Mouse (Mus musculus) embryonic stem cell, embryonic (primary cell): Measurements from ENCODE around the gene Atp2a2.

Source experiments
- CTCF ChIA-PET, 4 experiments: fragments of 300-600 bp in 2 of 4; fragments of 350-600 bp in 2 of 4; sonication (Branson Sonifier 250); formaldehyde crosslinking; loops; one replicate each; lab custom pipeline; 2022; ENCODE audit warnings: inconsistent platforms in 2 of 4; lab: Charles Lee
- POLR2A ChIA-PET, 4 experiments: fragments of 300-600 bp in 2 of 4; fragments of 350-600 bp in 2 of 4; sonication (Branson Sonifier 250); formaldehyde crosslinking; loops; one replicate each; lab custom pipeline; 2022; ENCODE audit warnings: antibody characterized with exemption in 4 of 4, inconsistent platforms in 1 of 4; lab: Charles Lee

Atp2a2 gene

GRCm38 (mm10) chr5:122525238-122525931 is 23.4 kb upstream of the Atp2a2 start:
- CTCF ChIA-PET: interaction anchor here in 3 of 4 experiments (0.6 to 1.2 kb wide), 5 partner anchors 9 to 445 kb away, joined by 3 read pairs; no protein-coding TSS in a partner anchor
- POLR2A ChIA-PET: interaction anchor here (0.7 to 3.6 kb wide), 18 partner anchors 8 to 208 kb away, joined by 3 to 19 read pairs (median 4); partner anchors contain the start of gene Atp2a2 (in 2 of the 4)

- ChIA-PET POLR2A (interaction anchor here (0.5 to 3.6 kb wide), 15 partner anchors 7 to 831 kb away, joined by 3 to 19 read pairs (median 4); partner anchors contain the start of gene Atp2a2 (in 2 of the 4)), CTCF (interaction anchor here in 2 of 4 experiments (0.6 to 1.2 kb wide), 4 partner anchors 9 to 26 kb away, joined by 3 read pairs; no protein-coding TSS in a partner anchor)
These were observed 22.8 kb upstream of the Atp2a2 start for GRCm38 (mm10) chr5:122524854-122525237.

- ChIA-PET POLR2A (interaction anchor here in 3 of 4 experiments (0.5 to 3.5 kb wide), 8 partner anchors 13 to 831 kb away, joined by 3 to 11 read pairs (median 5); no protein-coding TSS in a partner anchor), CTCF (interaction anchor here in 1 of 4 experiments (0.6 kb wide), 1 partner anchor 12 kb away, joined by 3 read pairs; no protein-coding TSS in a partner anchor)
These were observed 22.2 kb upstream of the Atp2a2 start for GRCm38 (mm10) chr5:122524244-122524643.

DNA sequence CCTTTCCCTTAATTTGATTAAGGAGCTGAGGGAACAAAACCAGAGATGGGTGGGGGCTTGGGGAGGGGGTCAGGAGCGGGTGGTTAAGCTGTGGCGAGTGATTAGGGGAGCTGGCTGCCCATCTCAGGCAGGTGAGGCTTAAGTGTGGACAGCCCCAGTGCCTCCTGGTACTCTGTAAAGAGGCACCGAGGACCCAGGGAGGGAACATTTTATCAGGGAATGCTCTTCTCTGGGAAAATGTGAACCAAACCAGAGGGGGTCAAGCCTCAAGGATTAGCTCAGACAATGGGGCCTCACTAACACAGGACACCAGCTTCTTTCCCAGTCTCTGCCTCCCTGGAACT is 19.1 kb upstream of the Atp2a2 start:
- POLR2A ChIA-PET: interaction anchor here in 1 of 4 experiments (0.6 to 1.5 kb wide), 4 partner anchors 11 to 396 kb away, joined by 3 to 4 read pairs (median 4); no protein-coding TSS in a partner anchor
- CTCF ChIA-PET: no interaction called here

- POLR2A ChIA-PET: interaction anchor here in 1 of 4 experiments (0.6 to 1.5 kb wide), 5 partner anchors 11 to 397 kb away, joined by 3 to 4 read pairs (median 3); no protein-coding TSS in a partner anchor
These were observed 18.5 kb upstream of the Atp2a2 start for GRCm38 (mm10) chr5:122520254-122521129.

GRCm38 (mm10) chr5:122519043-122519660 is 17.1 kb upstream of the Atp2a2 start:
- ChIA-PET POLR2A (interaction anchor here in 3 of 4 experiments (0.5 to 3.5 kb wide), 4 partner anchors 7 to 244 kb away, joined by 3 to 19 read pairs (median 5); no protein-coding TSS in a partner anchor), CTCF (interaction anchor here in 1 of 4 experiments (0.9 kb wide), 1 partner anchor 307 kb away, joined by 3 read pairs; no protein-coding TSS in a partner anchor)

More at GRCm38 (mm10) chr5:122520254-122521129, 18.5 kb upstream of the Atp2a2 start:
- CTCF ChIA-PET: interaction anchor here in 1 of 4 experiments (0.7 kb wide), 1 partner anchor 337 kb away, joined by 3 read pairs; no protein-coding TSS in a partner anchor

- POLR2A ChIA-PET: interaction anchor here (0.5 to 3.5 kb wide), 14 partner anchors 8 to 514 kb away, joined by 3 to 19 read pairs (median 4); no protein-coding TSS in a partner anchor
- CTCF ChIA-PET: interaction anchor here in 1 of 4 experiments (0.9 kb wide), 1 partner anchor 308 kb away, joined by 3 read pairs; no protein-coding TSS in a partner anchor
These were observed 16.2 kb upstream of the Atp2a2 start for GRCm38 (mm10) chr5:122518247-122518646.

DNA sequence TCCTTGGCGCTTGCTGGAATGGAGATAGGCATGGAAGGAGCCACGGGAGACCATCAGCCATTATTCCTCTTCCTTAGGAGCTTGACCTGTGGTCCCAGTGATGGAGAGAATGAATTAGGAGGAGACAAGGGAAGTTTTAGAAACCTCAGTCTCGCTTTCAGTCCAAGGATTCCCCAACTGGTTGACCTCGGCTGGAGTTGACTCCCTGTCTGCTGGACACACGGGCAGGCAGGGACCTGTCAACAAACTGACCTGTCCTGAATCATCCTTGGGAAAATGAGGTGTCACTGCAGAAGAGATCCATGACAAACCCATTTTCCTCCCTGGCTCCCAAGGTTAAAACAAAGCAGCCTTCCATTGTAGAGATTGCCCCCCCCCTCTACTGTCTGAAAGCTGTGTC is 14.9 kb upstream of the Atp2a2 start:
- ChIA-PET CTCF (interaction anchor here in 2 of 4 experiments (0.6 to 0.8 kb wide), 3 partner anchors 30 to 991 kb away, joined by 3 read pairs; no protein-coding TSS in a partner anchor), POLR2A (interaction anchor here (0.6 to 3.5 kb wide), 16 partner anchors 9 to 192 kb away, joined by 3 to 19 read pairs (median 4); partner anchors contain the start of gene Atp2a2 (in 1 of the 4))

DNA sequence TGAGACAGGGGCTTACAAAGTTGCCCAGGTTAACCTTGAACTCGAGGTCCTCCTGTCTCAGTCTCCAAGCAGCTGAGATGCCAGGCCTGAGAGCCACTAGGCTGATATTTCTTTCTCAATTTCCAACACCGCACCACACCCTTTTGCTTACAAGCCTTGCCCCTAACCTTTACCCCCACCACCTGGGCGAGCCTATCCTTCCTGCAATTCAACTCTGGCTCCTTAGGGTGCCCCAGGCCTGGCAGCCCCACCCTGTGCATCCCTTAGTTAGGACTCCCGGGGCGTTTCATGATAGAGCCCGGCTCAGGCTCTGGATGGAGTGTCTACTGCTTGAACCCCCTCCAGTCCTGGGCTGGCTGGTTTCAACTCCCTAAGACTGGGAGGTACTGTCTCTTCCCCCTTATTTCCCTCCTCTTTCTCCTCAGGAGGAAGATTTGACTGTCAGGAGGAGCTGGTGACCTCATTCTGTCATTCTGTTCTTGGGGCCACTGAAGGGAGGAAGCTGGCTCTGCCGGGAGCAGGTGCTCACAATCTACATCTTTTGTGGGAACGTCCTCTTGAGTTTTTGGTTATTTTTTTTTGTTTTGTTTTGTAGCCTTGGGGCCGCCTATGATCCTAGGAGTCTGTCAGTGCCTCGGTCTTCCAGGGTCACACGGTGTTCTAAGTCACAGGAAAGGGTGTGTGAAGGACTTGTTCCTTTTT is 14.2 kb upstream of the Atp2a2 start:
- CTCF ChIA-PET: interaction anchor here in 2 of 4 experiments (0.6 to 0.9 kb wide), 2 partner anchors 9 to 382 kb away, joined by 3 to 4 read pairs; no protein-coding TSS in a partner anchor
- POLR2A ChIA-PET: interaction anchor here in 3 of 4 experiments (0.7 to 3.5 kb wide), 13 partner anchors 10 to 1676 kb away, joined by 3 to 19 read pairs (median 3); no protein-coding TSS in a partner anchor

- CTCF ChIA-PET: interaction anchor here in 1 of 4 experiments (1.0 kb wide), 1 partner anchor 10 kb away, joined by 3 read pairs; no protein-coding TSS in a partner anchor
These were observed 12.1 kb upstream of the Atp2a2 start for GRCm38 (mm10) chr5:122514127-122514521.

DNA sequence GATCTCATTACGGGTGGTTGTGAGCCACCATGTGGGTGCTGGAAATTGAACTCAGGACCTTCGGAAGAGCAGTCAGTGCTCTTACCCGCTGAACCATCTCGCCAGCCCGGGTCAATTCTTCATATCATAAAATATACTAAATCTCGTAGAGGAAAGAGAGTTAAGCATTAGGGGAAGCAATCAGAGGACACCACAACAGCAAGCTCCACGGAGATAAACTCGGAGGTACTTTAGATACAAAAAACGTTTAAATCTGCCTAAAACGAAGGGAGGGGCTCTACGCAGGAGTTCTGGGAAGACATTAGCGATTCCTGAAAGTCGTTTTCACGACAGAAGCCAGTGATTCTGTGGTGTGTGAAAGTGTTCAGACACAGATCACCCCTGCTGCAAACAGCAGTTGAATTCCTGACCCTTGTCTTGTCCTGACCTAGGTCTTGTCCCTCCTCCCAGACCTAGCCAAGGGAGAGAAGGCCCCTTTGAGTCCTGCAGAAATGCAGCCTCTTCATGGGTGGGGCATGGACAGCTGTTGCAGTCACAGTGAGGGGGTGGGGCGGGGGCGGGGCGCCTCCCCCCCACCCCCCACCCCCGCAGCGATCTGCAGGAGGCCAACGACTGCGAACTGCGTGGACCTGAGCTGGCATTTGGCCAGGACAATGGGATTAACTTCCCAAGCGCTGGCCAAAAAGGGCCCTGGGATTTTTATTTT is 11.5 kb upstream of the Atp2a2 start:
- POLR2A ChIA-PET: interaction anchor here (0.8 to 5.6 kb wide), 14 partner anchors 9 to 114 kb away, joined by 3 to 28 read pairs (median 4); partner anchors contain the start of gene Atp2a2 (in 3 of the 4)

More at GRCm38 (mm10) chr5:122514127-122514521, 12.1 kb upstream of the Atp2a2 start:
- POLR2A ChIA-PET: interaction anchor here (0.9 to 5.6 kb wide), 9 partner anchors 10 to 72 kb away, joined by 3 to 28 read pairs (median 4); partner anchors contain the start of gene Atp2a2 (in 2 of the 4)

DNA sequence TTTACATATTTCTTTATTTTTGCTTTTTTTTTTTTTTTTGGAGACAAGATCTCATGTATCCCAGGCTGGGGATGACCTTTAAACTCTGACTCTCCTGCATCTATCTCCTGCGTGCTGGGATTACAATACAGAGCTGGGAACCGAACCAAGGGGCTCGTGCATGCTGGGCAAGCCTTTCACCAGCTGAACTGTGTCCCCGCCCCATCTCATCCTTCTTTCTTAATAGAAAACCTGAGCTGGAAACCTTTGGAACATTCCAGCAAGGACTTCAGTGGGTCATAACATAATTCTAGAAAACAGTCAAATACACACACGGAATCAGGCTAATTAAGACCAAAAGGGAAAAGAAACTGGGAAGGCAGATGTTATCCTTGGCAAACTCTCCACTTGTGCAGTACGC is 10.0 kb upstream of the Atp2a2 start:
- ChIA-PET CTCF (interaction anchor here (0.5 to 1.5 kb wide), 12 partner anchors 13 to 1786 kb away, joined by 3 to 11 read pairs (median 3); no protein-coding TSS in a partner anchor), POLR2A (interaction anchor here (0.5 to 5.6 kb wide), 42 partner anchors 8 to 1811 kb away, joined by 3 to 28 read pairs (median 4); partner anchors contain the start of gene Atp2a2 (in 3 of the 4))

More for the DNA sequence above, 11.5 kb upstream of the Atp2a2 start:
- CTCF ChIA-PET: interaction anchor here in 2 of 4 experiments (0.8 to 1.0 kb wide), 2 partner anchors 10 to 31 kb away, joined by 3 read pairs; no protein-coding TSS in a partner anchor

GRCm38 (mm10) chr5:122511405-122511804 is 9.4 kb upstream of the Atp2a2 start:
- POLR2A ChIA-PET: interaction anchor here (0.5 to 5.6 kb wide), 49 partner anchors 8 to 585 kb away, joined by 3 to 28 read pairs (median 4); partner anchors contain the start of genes Atp2a2 (in 4 of the 4) and P2rx4 (in 1 of the 4)
- CTCF ChIA-PET: interaction anchor here in 3 of 4 experiments (0.5 to 1.5 kb wide), 10 partner anchors 30 to 1786 kb away, joined by 3 to 10 read pairs (median 3); no protein-coding TSS in a partner anchor

GRCm38 (mm10) chr5:122510651-122511157 is 8.7 kb upstream of the Atp2a2 start:
- ChIA-PET CTCF (interaction anchor here in 2 of 4 experiments (0.5 to 1.0 kb wide), 4 partner anchors 37 to 674 kb away, joined by 3 to 4 read pairs (median 3); no protein-coding TSS in a partner anchor), POLR2A (interaction anchor here (0.5 to 5.6 kb wide), 31 partner anchors 8 to 585 kb away, joined by 3 to 28 read pairs (median 4); partner anchors contain the start of genes Atp2a2 (in 4 of the 4), P2rx4 (in 1 of the 4), Rad9b (in 1 of the 4) and Vps29 (in 1 of the 4))

GRCm38 (mm10) chr5:122509608-122510007 is 7.6 kb upstream of the Atp2a2 start:
- ChIA-PET POLR2A (interaction anchor here in 3 of 4 experiments (1.0 to 5.6 kb wide), 6 partner anchors 7 to 246 kb away, joined by 3 to 28 read pairs (median 10); partner anchors contain the start of genes Atp2a2 (in 1 of the 3) and Tctn1 (in 1 of the 3)), CTCF (interaction anchor here in 1 of 4 experiments (0.6 kb wide), 1 partner anchor 209 kb away, joined by 5 read pairs; no protein-coding TSS in a partner anchor)
